Mouse (Mus musculus) left cerebral cortex, adult 11 months (tissue): ENCODE measurements around the gene Prr30.
A peak's percentile ranks its signal among the peaks of the same experiment; 100 is the strongest.
"Not testable (repeated sequence)": the region's sequence is repeated elsewhere in the genome, so short reads cannot be mapped to it uniquely, and the experiment has no call there.

Source experiments
- DNase-seq: peaks from one replicate; pipeline ENCODE4 v3.0.0; 2022; ENCODE audit warnings: low spot score

The Prr30 gene

DNA sequence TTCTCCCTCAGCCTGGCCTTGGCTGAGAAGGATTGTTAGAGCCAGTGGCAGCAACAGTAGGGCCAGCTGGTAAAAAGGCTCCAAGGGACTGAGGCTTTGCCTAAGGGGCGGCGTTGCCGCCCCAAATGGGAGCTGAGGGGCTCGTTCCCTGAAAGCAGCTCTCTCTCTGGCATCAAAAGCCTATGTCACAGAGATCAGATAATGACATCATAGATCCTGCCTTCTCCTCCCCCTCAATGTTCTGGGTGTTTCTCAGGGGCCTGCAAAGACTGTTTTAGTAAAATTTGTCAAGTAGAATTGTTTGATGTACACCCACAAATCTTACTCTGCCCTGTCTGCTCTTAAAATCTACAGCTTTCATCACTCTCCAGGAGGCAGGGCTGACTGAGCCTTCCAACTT is at the start of gene Prr30:
Prr30 (minus strand) TSS at position 101 of the 400 bp plus-strand sequence.
- DNase-seq = no peak

DNA sequence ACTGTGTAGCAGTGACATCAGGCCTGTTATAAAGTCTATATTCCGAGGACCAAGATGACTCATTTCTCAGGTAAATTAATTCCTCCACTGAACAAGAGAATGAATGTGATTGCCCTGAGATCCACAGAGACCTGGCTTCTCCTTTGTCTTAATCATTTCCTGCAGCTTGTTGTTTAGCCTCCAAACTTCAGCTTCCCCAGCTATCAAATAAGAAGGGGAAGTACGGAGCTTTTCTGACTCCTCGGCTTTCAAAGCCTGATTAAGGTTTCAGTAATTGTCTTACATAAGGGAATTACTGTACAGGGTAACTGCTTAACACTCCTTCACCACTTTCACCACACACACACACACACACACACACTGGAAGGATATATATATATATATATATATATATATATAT is 46.7 kb upstream of the Prr30 start:
- no peak for DNase-seq

DNA sequence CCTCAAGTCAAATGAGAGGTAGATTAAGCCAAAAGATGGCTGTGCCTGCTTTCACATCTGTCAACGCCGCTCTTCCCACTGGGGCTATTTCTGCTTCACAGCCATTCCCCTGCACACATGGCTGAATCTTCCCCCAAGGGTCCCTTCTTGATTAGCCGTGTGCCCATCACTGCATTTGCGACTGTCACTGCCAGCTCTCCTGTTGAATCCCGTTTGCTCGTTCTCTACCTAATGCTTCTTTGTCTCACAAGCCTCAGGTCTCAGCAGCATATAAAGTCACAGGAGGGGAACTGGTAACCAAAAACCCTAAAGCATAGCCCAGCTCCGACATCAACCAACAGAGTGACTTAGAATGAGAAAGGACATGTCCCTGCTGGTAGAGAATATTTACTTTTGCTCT is 45.6 kb upstream of the Prr30 start:
- no peak for DNase-seq

DNA sequence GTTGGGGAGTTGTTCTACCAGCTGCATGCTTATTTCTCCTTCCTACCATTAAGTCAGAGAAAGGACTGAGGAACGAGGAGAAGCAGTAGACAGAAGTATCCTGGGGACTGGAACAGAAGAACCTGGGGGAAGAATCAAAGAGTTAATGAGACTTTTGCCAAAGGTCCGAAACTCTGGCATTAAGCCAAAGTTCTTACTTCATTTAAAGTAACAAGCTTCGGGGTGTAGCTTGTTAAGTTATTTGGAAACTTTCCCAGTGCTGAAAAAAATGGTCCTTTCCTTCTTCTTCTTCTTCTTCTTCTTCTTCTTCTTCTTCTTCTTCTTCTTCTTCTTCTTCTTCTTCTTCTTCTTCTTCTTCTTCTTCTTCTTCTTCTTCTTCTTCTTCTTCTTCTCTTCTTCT is 44.3 kb upstream of the Prr30 start:
- DNase-seq = not testable (repeated sequence)

DNA sequence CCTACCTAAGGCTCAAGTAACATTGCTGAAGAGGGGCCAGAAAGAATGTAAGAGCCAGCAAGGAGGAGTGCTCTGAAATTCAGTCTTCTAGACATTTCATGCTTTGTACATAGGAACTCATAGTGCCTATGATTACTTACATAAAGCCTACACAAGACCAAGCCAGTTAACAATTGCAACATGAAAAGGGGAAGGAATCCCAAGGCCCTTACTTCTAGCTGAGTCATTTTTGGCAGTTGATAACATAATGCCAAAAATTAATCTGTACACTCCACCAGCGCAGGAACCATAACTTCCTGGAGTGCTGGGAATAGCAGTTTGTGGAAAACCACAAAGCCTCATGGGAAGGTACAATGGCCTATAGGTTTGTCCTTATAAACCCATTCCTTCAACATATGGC is 37.8 kb upstream of the Prr30 start:
- no peak for DNase-seq

- peak; percentile 1 for DNase-seq
Observed at GRCm38 (mm10) chr14:101229068-101229467, 28.9 kb upstream of the Prr30 start.

DNA sequence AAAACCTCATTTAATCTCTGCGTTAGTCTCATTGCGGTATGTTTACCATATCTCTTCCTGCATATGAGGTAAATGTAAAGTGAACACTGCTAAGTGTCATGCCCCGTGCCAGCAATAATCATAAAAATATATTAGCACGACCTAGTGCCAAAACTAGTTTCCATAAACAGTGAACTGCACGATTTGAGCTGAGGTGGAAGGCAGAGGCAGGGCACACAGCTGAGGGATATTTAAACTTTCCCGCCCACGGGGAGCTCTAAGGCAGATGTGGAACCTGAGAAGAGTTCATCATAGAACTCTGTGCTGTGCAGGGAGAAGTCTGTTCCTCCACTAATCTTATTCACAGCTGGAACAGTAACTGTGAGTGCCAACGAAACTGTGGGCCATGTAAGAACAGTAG is 22.2 kb upstream of the Prr30 start:
- DNase-seq = no peak

- no peak for DNase-seq
Observed at GRCm38 (mm10) chr14:101172258-101172657, 27.9 kb downstream of the Prr30 start.
